Mouse (Mus musculus): Measurements from ENCODE around the gene Polm. TPM values are rescaled to one million over a fixed set of nuclear protein-coding genes. Genes with fewer than 3 reads are reported as not detected.

Gene Polm
- total RNA-seq, 2 experiments from 2014 or later: 7.0 to 7.7 TPM

DNA sequence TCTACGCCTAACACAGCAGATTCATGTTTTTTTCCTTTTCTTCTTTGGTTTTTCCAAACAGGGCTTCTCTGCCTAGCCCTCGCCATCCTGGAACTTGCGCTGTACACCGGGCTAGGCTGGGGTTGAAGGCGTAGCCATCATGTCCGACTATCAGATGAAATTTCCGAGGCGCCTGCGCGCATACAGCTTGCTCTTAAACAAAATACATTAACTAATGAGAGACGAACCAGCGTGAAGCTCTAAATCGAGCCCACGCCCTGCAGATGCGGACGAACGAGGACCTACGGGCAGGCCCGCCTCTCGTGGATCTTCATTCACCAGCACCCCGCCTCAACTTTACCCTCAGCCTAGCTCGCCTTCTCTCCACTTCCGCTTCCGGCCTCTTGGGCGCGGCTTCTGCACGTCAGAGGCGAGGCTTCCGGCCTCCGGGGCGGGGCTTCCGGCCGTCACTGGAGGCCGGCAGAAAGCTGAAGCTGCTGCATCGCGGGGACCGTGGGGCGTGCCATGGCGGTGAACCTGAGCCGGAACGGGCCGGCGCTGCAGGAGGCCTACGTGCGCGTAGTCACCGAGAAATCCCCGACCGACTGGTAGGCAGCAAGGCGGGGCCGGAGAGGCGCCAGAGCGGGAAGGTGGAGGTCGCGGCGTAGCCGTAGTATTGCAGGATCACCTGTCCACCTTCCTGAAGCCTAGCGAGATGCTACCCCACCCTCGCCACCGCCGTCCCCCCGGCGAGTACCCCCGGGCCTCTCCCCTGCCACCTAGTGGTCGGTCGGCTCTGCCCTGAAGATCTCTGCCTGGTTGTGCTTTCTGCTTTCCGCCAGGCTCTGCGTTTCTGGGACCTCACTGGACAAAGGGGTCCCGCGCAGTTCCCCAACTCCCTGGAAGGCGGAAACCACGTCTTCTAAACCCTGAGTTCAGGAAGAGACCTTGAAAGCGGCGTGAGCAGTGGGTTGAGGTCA is 49.5 kb downstream of the Polm start, which contains the start of gene Dbnl:
Gene Dbnl (plus strand): TSS at position 433 of the 959 bp plus-strand sequence.
- intact Hi-C loops (cut with DNase I): loop anchor here (5.0 kb wide), 1 partner anchor 89 kb away; the partner anchor contains the start of gene Pold2

DNA sequence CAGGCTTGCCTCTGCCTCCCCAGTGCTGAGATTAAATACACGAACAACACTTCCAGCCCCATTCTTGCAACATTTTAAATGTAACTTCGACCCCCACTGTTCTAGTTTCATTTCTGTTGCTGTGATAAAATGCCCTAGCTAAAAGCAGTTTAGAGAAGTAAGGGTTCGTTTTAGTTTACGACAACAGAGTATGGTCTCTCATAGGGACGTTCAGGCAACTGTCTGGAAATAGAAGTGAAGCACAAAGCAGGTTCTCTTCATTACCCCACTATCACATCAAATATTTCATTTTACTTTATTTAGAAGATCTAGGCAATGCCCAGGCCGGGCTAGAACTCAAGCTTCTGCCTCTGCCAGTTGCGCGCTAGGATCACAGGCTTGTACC is 50.2 kb downstream of the Polm start:
- intact Hi-C loops (cut with DNase I): loop anchor here (5.0 kb wide), 1 partner anchor 90 kb away; the partner anchor contains the start of gene Pold2
- DNase-seq (ENCODE audit: low spot score in 2 of 2): no peak

More for the DNA sequence above, 49.5 kb downstream of the Polm start, which contains the start of gene Dbnl:
- DNase-seq (ENCODE audit: low spot score in 2 of 2): peak; percentile 94 to 95

GRCm38 (mm10) chr11:5785732-5786131 is 52.1 kb downstream of the Polm start:
- DNase-seq (ENCODE audit: low spot score in 2 of 2): no peak
- intact Hi-C loops (cut with DNase I): loop anchor here (5.0 kb wide), 1 partner anchor 92 kb away; the partner anchor contains the start of gene Pold2

DNA sequence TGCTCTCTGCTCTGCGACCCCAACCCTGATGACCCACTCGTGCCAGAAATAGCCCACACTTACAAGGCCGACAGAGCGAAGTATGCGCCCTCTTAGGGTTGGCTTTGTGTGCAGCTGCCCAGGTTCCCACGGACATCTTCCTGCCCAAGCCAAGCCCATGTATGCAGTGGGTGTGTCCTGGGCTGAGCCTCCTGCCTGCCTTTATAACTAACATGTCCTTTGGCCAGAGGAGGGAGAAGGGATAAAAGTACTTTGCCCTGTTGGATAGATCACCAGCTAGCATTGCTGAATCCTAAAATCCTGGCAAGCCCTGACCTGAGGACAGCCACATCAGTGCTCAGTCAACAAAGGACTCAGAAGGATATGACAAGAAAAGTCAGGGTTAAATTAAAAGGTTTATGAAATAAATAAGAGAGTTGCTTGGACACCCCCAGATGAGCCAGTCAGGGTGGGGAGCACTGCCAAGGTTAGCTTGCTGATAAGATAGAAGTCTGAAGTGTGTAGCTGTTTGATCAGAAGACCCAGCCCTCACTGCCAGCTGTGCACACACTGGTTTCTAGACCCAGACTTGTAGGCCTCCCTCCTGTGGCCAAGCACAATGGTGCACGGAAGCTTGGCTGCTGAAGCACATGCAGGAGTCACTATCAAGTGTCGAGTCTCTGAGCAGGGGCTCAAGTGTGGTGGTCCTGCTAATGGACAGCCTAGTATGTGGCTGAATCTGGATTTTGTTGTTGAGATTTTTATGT is 55.4 kb downstream of the Polm start:
- no peak for DNase-seq (ENCODE audit: low spot score in 2 of 2)
- intact Hi-C loops (cut with DNase I): no loop called here

GRCm38 (mm10) chr11:5780035-5780499 is 57.7 kb downstream of the Polm start:
- intact Hi-C loops (cut with DNase I): no loop called here
- no peak for DNase-seq (ENCODE audit: low spot score in 2 of 2)

- intact Hi-C loops (cut with DNase I): no loop called here
Observed at GRCm38 (mm10) chr11:5778481-5778880, 59.3 kb downstream of the Polm start.

More at GRCm38 (mm10) chr11:5778481-5778880, 59.3 kb downstream of the Polm start:
- DNase-seq (ENCODE audit: low spot score in 2 of 2): no peak

Other genes with a start within 250 kb of the Polm start
- gene Mrps24, start 122.3 kb downstream of the Polm start, total RNA-seq (2021): 10 to 100 TPM; 88.4 to 89.7 TPM
- 10 to 100 TPM; 55.9 to 60.8 TPM for gene Urgcp, start 75.6 kb downstream of the Polm start, total RNA-seq (2021)
- gene Dbnl, start 49.5 kb downstream of the Polm start, total RNA-seq (2021): 10 to 100 TPM; 78.4 to 79.8 TPM
- gene Pgam2, start 34.3 kb downstream of the Polm start, total RNA-seq (2021): 10 to 100 TPM; 11.6 to 13.9 TPM
- 10 to 100 TPM; 15.2 to 18.6 TPM for gene Aebp1, start 23.9 kb upstream of the Polm start, total RNA-seq (2021)
- 10 to 100 TPM; 19.4 to 21.2 TPM for gene Pold2, start 40.3 kb upstream of the Polm start, total RNA-seq (2021)
- gene Myl7, start 60.8 kb upstream of the Polm start, total RNA-seq (2021): not detected
- 1 to 10 TPM; 1.6 to 2.1 TPM for gene Gck, start 112.1 kb upstream of the Polm start, total RNA-seq (2021)
- 100 to 1,000 TPM in 1 of 2 experiments, 10 to 100 TPM in 1; 99.6 to 108 TPM for gene Ykt6, start 117.7 kb upstream of the Polm start, total RNA-seq (2021)
- 100 to 1,000 TPM; 771 to 777 TPM for gene Camk2b, start 228.3 kb upstream of the Polm start, total RNA-seq (2021)